Mouse (Mus musculus) liver, postnatal 0 days (tissue): ENCODE data around the gene Hdac1.
A peak's percentile ranks its signal among the peaks of the same experiment; 100 is the strongest.

Experiments used
- CTCF ChIP-seq: sonication (generic); IDR thresholded peaks from 2 replicates; pipeline ENCODE4 v1.5.1; 2016; ENCODE audit warnings: antibody characterized with exemption, low read depth
- EP300 ChIP-seq: IDR thresholded peaks from 2 replicates; pipeline ENCODE4 v1.6.1; 2016; ENCODE audit warnings: antibody characterized with exemption, low read depth, mild to moderate bottlenecking

DNA sequence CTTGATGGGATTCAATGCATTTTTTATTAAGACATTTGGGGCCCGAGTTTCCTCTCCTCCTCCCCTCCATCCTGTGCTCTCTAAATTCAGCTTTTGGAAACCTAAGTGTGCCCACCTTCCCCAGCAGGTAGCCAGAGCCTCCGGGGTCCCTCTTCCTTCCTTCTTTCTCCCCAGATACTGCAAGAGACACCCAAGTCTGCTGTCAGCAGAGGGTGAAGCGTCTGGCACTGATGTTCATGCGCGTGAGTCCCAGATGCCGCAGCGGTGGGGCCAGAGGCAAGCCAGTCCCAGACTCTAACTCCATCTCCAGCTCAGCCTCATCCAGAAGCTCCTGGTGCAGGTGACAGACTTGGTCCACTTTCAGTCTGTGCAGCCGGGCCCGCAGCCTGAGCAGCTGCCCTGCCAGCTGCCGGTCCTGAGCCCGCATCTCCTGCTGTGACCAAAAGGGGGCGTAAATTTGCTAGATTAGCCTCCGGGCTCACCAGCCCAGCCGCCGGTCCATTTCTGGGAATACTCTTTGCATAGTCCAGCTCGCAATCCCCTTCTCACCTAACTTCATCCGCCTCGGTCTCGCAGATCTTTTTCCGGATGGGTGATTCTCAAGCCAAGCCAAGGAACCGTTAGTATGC, 34.5 kb upstream of the Hdac1 start:
- TF ChIP-seq CTCF (peak; percentile 76), EP300 (no peak)
